Mouse (Mus musculus): ENCODE measurements around the gene Snx25. TPM values are rescaled to one million over a fixed set of nuclear protein-coding genes. Genes with fewer than 3 reads are reported as not detected.

Snx25 gene
- total and polyA plus RNA-seq, 3 experiments = 20.0 to 23.1 TPM; not detected in 1

DNA sequence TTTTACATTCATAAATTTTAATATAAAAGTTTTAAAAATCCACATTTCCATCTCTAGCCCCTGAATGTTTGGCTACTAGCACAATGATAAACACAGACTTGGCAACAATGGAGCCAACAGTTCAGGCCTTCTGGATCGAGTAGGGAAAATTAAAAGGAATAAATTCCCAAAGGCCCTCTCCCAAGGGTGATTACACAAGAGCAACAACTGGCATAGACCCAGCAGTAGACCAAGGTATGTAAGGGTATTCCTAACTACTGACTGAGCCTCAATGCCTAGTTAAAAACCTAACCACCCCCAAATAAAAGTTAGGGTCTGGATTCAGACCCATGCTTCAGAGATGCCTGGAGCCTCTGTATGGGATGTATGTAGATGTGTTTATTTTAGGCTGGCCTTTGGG, 112.3 kb downstream of the Snx25 start:
- no peak overlapping the region for H3K27ac ChIP-seq (ENCODE audit: control insufficient read depth, low read depth, low read length)
- H3K36me3 ChIP-seq (ENCODE audit: control insufficient read depth in 1 of 2, insufficient read depth in 2 of 2, low read length in 2 of 2) = peaks cover 0 to 6% of the 10 kb centered on the region in 2 experiments; a peak in 2 of 4 replicates
- no peak overlapping the region for H3K9ac ChIP-seq (ENCODE audit: control insufficient read depth, low read depth, low read length, poor library complexity, severe bottlenecking)
- H3K4me1 ChIP-seq (ENCODE audit: control insufficient read depth in 1 of 2, insufficient read depth in 2 of 2, low read length in 2 of 2) = no peaks in the 10 kb centered on the region; a peak in 1 of 4 replicates
- no peaks in the 10 kb centered on the region for H3K27me3 ChIP-seq (ENCODE audit: control insufficient read depth in 1 of 2, insufficient read depth in 2 of 2, low read length in 2 of 2)
- H3K4me3 ChIP-seq (ENCODE audit: control insufficient read depth in 1 of 2, insufficient read depth in 1 of 2, low read depth in 2 of 2, low read length in 2 of 2) = no peak overlapping the region
- H3K9me3 ChIP-seq (replicated peaks; ENCODE audit: insufficient read depth, low read length) = no peaks in the 10 kb centered on the region
- H3K79me2 ChIP-seq (ENCODE audit: control insufficient read depth, insufficient read depth, low read length, poor library complexity) = no peaks in the 10 kb centered on the region
- TF ChIP-seq UBTF (IDR thresholded peaks at IDR 0.05; ENCODE audit: borderline replicate concordance, insufficient read depth, low read depth, low read length) (no peak), POLR2AphosphoS2 (IDR thresholded peaks at IDR 0.05; ENCODE audit: low read length) (no peak), TBP (IDR thresholded peaks at IDR 0.05; ENCODE audit: low read depth, low read length) (no peak), SIN3A (IDR thresholded peaks at IDR 0.05; ENCODE audit: low read length) (no peak), BHLHE40 (IDR thresholded peaks at IDR 0.05; ENCODE audit: borderline replicate concordance, low read depth, low read length) (no peak), RCOR1 (IDR thresholded peaks at IDR 0.05; ENCODE audit: low read depth, low read length) (no peak), TAL1 (IDR thresholded peaks at IDR 0.05; ENCODE audit: low read length) (no peak), RAD21 (IDR thresholded peaks at IDR 0.05; ENCODE audit: low read depth, low read length) (no peak), MEF2A (IDR thresholded peaks at IDR 0.05; ENCODE audit: extremely low read depth, insufficient replicate concordance, low read depth, low read length, poor library complexity, severe bottlenecking) (no peak), MAFK (IDR thresholded peaks at IDR 0.05; ENCODE audit: borderline replicate concordance, low read depth, low read length) (no peak), HCFC1 (IDR thresholded peaks at IDR 0.05; ENCODE audit: low read depth, low read length) (no peak), ETS1 (IDR thresholded peaks at IDR 0.05; ENCODE audit: low read depth, low read length) (no peak), KAT2A (conservative IDR thresholded peaks at IDR 0.05; ENCODE audit: low read depth, low read length) (no peak), ELF1 (IDR thresholded peaks at IDR 0.05; ENCODE audit: low read depth, low read length) (no peak), ZKSCAN1 (IDR thresholded peaks at IDR 0.05; ENCODE audit: low read depth, low read length) (no peak)
- no peak for DNase-seq (ENCODE audit: low read depth, low spot score)

DNA sequence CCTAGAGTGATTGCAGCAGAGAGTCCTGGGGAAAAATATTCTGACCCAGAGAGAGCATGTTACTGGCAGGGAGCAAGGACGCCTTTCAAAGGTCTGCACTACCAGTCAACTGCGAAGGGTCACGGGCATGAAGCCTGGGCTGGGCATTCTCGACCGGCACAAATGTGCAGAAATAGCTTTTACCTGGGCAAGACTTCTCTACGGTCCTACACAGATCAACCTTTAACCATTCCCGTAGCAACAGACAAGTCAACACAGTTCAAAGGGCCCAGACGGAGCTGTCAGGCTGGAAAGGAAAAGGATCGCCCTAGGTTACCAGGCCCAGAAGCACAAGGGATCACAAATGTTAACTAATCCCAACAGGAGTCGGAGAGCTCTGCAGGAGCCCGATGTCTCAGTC, 115.7 kb downstream of the Snx25 start:
- TF ChIP-seq TBP (IDR thresholded peaks at IDR 0.05; ENCODE audit: low read depth, low read length) (no peak), TCF12 (IDR thresholded peaks at IDR 0.05; ENCODE audit: low read depth, low read length) (no peak), MYC (IDR thresholded peaks at IDR 0.05; ENCODE audit: low read depth, low read length) (no peak), ZMIZ1 (IDR thresholded peaks at IDR 0.05; ENCODE audit: low read depth, low read length) (no peak), USF1 (IDR thresholded peaks at IDR 0.05; ENCODE audit: low read depth, low read length) (no peak), POLR2AphosphoS2 (IDR thresholded peaks at IDR 0.05; ENCODE audit: low read length) (no peak), MEF2A (IDR thresholded peaks at IDR 0.05; ENCODE audit: extremely low read depth, insufficient replicate concordance, low read depth, low read length, poor library complexity, severe bottlenecking) (no peak), MAX (IDR thresholded peaks at IDR 0.05; ENCODE audit: low read length) (no peak), NRF1 (IDR thresholded peaks at IDR 0.05; ENCODE audit: insufficient read depth, low read depth, low read length, poor library complexity, severe bottlenecking) (no peak), BHLHE40 (IDR thresholded peaks at IDR 0.05; ENCODE audit: borderline replicate concordance, low read depth, low read length) (no peak), EP300 (IDR thresholded peaks at IDR 0.05; ENCODE audit: low read depth in 1 of 2, low read length in 2 of 2) (no peak)
- no peaks in the 10 kb centered on the region for H3K27me3 ChIP-seq (ENCODE audit: control insufficient read depth in 1 of 2, insufficient read depth in 2 of 2, low read length in 2 of 2)
- no peaks in the 10 kb centered on the region for H3K9me3 ChIP-seq (replicated peaks; ENCODE audit: insufficient read depth, low read length)
- no peak for DNase-seq (ENCODE audit: low read depth, low spot score)
- no peaks in the 10 kb centered on the region for H3K4me1 ChIP-seq (ENCODE audit: control insufficient read depth in 1 of 2, insufficient read depth in 2 of 2, low read length in 2 of 2)
- H3K36me3 ChIP-seq (ENCODE audit: control insufficient read depth in 1 of 2, insufficient read depth in 2 of 2, low read length in 2 of 2) = peaks cover 0 to 4% of the 10 kb centered on the region in 2 experiments; a peak in 2 of 4 replicates
- H3K27ac ChIP-seq (ENCODE audit: control insufficient read depth, low read depth, low read length) = no peak overlapping the region
- no peaks in the 10 kb centered on the region for H3K79me2 ChIP-seq (ENCODE audit: control insufficient read depth, insufficient read depth, low read length, poor library complexity)
- H3K9ac ChIP-seq (ENCODE audit: control insufficient read depth, low read depth, low read length, poor library complexity, severe bottlenecking) = no peak overlapping the region
- H3K4me3 ChIP-seq (ENCODE audit: control insufficient read depth in 1 of 2, insufficient read depth in 1 of 2, low read depth in 2 of 2, low read length in 2 of 2) = no peak overlapping the region

Data from MEL (cell line).